Mouse (Mus musculus): ENCODE data around the gene Gltp.

Gene Gltp

DNA sequence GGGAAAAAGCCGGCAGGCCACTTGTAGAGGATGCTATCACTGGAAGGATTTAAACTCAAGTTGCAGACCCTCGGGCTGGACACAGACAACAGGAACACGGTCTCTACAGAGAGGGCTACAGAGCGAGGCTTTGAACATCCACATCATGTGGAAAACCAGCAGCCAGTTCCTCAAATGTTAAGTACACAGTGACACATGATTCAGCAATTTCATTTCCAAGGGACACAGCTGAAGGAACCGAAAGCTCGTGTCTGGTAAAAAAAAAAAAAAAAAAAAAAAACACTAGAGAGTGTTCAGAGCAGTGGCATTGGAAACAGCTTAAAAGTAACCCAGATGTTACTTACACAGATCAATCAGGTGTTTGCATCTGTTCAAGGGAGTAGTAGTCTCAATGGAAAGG lies 29.8 kb downstream of the Gltp start:
- DNase-seq (ENCODE audit: low read depth, low spot score) = no peak

DNA sequence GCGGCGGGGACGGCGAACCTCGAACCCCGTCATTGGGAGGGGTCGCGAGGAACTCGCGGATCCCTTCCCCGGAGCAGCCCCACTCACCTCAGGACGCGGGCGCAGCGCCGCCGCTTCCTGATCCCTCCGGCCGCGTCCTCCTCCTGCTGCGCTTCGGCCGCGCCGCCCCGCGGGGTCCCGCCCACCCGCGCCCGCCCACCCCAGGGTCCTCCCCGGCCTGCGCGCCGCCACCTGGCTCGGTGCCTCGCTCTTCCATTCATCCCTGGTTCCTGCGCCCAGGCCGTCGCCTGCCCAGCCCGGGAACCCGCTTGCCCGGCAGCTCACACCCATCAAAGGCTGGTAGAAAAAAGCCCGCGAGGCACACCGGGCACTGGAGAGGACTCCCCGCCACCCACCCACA lies 32.5 kb downstream of the Gltp start, which contains the start of gene Trpv4:
Gene Trpv4 (minus strand): TSS at position 167 of the 400 bp plus-strand sequence.
- no peak for DNase-seq (ENCODE audit: low read depth, low spot score)

DNA sequence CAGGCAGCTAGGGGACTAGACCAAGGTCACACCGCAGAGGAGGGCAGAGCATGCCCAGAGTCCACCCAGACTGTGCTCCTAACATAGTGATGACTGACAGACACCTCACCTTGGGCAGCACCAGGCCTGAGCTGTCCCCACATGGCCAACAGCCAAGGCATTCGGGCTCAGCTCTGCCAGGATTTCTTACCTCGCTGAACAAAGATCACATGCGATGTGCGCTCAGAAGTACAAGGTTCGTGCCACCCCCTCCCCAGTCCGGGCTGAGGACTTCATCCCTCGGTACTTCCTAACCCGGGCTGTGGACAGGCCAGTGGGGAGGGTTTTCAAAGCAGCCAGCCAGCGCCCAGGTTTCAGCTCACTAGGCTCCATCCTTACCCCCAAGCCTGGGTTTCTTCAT lies 33.4 kb downstream of the Gltp start:
- no peak for DNase-seq (ENCODE audit: low read depth, low spot score)

DNA sequence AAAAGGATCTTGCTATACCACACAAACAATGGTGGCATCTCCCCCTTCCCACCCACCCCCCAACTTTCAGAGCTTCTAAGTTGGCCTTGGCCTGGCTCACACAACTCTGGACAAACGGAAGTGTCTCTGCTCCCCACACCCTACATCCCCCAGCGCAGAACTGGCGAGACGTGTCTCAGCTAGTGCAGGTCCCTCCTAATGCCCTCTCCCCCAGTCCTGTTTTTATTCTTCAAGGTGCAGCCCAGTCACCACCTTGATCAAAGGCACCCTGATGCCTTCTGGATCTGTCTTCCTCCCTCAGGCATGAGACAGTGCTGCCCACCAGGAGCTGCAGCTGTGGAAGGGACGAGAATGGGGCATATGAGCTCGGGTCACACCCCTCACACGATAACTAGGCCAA lies 34.5 kb downstream of the Gltp start:
- no peak for DNase-seq (ENCODE audit: low read depth, low spot score)

DNA sequence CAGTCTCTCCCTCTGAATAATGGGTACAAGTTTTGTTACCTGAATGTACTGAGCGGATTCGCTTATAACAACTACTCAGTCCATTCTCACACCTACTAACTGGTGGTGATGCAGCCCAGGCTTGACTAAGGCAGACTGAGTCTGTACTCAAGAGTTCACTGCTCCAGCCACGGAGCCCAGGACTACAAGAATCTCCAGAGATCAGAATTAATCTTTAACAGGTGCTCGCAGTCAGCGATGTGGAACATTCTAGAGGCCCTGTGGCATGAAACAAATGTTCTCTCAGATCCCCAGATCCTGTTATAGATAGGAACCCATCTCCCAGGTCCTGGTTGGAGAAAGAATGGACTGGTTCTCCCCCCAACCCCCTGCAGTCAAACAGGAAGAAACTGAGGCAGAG lies 35.1 kb downstream of the Gltp start:
- DNase-seq (ENCODE audit: low read depth, low spot score) = no peak

DNA sequence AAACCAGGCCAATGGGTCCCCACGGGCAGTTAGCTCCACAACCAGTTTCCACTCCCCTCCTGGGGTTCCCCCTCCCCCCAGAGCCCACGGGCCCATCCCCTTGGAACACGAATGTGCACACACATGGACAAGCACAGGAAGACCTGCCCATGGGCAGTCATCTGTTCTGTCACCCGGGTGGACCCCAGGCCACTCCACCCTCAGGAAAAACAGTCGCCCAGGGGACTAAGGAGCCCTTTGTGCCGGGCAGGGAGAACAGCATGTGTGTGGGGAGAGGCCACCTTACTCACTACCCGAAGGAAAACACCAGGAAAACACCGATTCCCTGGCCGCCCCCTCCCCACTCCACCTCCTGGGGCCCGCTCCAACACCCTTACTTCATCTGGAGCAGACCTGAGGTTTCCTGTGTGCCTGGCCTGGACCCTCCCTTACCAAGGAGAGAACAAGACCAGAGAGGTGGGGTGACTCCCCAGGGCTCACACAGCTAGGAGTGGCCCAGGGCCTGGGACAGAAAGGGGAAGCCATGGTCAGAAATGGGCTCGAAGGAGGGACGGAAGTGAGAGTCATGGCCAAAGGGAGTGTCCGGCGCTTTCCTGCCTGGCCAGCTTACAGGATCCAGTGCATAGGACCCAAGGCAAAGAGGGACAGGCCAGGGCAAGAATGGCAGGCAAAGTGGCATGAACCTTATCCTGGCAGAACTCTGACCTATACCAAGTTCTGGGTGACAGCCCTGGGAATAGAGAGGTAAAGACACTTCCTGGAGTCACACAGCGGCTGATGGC lies 36.9 kb downstream of the Gltp start:
- no peak for DNase-seq (ENCODE audit: low read depth, low spot score)

DNA sequence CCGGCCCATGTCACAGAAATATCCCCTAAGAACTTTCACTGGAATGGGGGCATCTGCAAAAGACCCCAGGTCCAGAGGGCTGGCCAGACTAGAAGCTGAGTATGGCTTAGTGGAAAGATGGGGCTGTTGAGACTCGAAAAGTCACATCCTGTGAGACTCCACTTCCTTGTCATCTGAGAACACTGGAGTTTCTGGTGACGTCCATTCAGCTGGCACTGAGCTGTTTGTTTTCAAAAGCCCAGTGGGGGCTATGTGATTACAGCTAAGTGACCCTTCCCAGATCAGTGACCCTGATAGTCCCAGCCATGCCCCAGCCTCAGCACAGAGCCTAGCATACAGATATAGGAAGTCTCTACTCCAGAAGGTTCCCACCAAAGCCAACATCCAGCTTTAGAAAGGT lies 39.3 kb downstream of the Gltp start:
- DNase-seq (ENCODE audit: low read depth, low spot score) = no peak

DNA sequence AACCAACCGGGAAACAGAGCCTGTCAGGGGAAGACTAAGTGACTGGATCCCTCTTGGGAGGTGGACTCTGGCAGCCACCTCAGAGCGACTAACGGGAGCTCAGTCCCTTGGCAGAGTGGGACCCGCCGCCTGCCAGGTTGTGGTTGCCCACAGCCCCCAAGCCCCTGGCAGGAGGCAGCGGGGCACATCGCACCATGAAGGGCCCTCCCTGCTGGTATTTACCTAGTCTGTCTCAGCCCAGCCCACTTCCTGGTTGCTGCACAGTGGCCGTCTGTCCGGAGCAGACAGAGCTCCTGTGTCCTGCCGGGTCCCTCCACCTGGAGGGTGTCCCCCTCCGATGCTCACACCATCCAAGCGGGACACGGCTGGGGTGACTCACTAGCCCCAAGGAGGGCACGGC lies 39.8 kb downstream of the Gltp start:
- no peak for DNase-seq (ENCODE audit: low read depth, low spot score)

DNA sequence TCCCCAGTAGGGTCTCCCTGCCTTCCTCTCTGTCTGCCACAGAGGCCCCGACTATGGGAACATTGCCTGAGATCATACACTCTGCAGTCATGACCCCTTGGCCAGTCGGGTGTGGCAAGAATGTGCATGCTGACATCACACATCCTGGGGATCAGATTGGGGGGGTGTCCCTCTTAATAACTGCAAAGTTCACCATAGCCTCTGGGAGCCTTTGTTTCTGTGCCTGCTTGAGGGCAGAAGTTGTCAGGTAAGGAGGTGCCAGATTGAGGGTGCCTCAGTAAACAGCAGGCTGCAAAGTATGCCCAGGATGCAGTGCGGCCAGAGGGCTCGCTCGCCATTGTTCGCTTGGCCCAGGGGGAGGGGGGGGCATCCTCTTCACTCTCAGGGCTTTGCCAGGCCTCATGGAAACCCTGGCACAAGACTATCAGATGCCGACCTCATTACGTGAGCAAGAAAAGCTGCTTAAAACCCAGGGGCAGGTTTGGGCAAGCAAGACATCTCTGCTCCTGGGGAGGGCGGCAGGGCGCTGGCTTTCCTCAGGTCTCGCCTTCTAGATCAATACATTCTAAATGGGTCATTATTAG lies 42.0 kb downstream of the Gltp start:
- DNase-seq (ENCODE audit: low read depth, low spot score) = no peak

DNA sequence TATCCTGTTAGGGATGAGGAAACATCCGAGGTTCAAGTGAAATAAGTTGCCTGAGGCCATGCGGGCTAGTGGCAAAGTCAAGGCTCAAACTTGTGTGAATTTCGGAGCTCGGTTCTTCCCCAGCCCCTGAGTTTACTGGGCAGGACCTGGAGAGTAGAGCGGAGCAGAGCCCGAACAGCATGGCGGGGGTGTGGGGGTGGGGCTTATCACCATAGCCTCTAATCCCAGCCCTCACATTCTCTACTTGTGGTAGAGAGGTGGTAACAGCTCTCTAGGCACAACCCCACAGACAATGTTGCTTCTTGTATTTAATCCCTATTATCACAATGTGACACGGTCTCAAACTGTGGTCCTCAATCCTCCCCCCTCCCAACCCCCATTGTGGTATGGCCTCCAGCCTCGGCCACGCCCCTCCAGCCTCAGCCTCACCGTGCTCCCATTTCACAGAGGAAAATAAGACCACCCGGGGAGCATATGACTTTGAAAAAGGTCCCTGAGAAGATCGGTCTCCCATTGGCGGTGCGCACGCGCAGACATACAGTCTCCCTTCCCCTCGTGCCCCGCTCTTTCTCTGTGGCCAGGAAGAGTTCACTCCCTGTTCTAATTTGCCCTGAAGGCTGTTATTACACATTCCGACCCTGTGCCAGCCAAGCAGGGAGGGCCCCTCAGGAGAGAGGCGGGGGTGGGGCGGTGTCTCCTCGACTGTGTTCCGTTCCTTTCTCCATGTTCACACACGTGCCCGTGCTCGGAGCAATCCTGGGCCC lies 43.4 kb downstream of the Gltp start:
- no peak for DNase-seq (ENCODE audit: low read depth, low spot score)

DNA sequence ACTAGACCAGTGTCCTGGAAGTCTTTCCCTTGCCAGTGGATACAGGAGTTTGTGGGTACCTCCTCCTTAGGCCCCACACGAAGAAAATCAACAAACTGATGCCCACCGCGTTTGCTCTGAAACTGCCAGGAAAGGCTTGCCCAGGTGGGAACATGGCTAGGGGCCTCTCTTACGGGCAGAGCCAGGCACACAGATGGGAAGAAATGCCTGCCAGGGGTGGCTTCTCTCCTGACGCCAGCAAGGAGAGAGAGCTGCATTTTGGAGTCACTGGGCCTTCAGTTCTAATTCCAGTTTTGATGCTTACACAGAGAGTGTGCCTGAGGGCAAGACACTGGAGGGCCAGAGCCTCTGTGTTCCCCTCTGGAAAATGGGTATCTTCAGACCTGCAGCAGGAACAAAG lies 44.9 kb downstream of the Gltp start:
- no peak for DNase-seq (ENCODE audit: low read depth, low spot score)

DNA sequence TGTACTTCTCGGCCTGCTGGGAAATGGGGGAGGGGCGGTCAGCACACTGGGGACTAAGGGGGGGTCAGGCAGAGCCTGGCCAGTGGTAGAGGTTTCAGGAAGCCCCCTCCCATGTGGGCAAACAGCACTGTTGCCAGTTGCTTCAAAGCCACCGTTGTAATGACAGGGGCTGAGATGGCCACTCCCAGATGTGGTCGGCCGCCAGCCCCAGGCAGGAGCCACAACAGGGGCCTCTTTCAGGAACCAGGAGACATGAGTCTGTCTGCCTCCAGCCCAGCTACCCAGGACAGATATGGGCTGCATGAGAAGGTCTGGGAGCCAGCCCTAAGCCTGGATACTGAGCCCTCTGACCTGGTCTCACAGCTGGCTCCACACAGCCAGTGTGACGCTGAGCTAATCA lies 45.9 kb downstream of the Gltp start:
- DNase-seq (ENCODE audit: low read depth, low spot score) = no peak

DNA sequence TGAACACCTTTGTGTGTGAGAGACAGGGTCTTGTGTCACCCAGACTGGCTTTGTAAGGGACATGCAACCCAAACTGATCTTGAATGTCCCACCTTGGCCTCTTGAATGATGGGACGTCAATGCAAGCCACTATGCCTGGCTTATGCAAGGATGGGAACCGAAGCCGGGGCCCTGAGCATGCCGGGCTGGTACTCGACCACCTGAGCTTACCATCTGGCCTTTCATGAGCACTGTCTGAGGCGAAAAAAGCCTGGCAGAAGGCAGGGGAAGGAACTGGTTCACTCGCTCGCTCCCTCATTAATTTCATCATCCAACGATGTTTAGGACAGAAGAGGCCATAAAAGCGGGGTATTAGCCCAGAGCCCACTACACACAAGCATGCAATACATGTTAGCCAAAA lies 50.0 kb downstream of the Gltp start:
- no peak for DNase-seq (ENCODE audit: low read depth, low spot score)

DNA sequence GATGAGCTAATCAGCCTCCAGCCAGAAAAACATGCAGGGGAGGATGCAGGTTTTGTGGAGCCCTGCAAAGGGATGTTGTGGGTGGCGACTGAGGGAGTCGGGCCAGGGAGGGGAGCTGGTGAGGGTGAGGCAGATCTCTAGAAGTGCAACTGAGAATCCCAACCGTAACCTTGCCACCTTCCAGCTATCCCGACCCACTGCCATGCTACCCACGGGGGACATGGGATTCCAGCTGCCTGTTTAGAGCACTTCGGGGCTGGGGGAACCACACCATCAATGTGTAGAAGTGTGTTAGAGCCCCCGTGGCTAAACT lies 51.2 kb downstream of the Gltp start:
- DNase-seq (ENCODE audit: low read depth, low spot score) = no peak

DNA sequence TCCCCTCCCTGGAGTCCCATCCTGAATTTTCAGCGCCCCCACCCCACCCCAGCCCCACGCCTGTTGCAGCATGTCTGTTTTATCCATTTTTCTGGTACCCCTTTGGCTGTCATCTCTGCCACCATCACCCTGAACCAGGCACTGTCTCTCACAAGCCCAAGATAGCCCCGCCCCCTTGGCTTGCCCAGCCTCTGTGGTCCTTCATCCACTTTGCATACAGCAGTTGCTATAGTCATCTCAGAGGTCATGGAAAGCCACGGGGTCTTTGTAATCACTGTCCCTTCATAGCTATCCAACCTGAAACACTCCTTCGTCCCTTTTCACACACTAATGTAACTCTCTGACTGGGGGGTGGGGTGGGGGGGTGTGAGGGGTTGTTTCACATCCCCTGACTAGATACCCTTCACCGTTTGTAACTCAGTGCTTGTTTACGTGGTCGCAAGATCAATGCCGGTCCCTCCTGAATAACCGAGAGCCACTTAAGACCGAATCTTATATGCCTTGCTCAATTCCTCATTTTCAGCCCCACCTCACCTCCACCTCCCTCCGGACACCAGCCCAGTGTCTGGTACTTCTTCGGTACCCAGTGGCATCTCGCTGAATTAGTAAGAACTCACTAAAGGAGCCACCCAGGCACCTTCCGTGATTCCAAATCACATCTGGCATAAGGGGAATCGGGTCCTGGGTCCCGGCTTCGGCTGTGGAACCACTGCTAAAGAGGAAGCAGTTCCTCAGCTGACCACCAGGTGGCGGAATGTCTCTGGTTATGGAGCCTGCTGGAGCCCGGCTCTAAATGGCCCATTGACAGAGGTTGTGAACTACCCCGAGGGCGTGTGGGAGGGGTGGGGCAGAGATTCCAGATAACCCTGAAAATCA lies 51.8 kb downstream of the Gltp start:
- no peak for DNase-seq (ENCODE audit: low read depth, low spot score)

DNA sequence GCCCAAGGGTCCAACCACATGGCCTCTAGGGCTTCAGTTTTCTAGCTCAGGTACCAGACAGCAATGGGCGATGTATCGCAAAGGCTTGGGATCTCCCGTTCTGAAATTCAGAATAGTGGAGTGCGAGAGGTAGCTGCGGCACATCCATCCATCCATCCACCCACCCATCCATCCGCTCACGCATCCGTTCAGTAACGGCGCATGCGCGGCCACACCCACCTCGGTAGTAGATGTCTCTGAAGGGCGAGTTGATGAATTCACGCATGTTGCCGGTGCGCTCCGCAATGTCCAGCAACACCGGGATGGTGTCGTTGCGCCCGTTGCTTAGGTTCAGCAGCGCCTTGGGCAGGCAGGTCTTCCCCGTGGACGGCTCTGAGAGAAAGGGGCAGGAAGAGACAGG lies 54.7 kb downstream of the Gltp start:
- DNase-seq (ENCODE audit: low read depth, low spot score) = no peak

DNA sequence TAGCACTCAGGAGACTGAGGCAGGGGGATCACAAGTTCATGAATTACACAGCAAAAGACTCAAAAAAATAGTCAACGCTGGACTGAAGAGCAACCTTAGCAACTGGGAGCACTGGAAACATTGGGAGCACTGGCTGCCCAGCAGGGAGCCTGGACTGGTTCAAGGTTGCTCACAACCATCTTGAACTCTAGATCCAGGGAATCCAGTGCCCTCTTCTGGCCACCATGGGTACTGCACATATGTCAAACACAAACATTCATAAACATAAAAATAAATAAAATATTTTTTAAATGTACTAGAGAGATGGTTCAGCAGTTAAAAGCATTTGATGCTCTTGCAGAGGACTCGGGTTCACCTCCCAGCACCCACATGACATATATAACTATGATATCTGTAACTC lies 59.4 kb downstream of the Gltp start:
- no peak for DNase-seq (ENCODE audit: low read depth, low spot score)

DNA sequence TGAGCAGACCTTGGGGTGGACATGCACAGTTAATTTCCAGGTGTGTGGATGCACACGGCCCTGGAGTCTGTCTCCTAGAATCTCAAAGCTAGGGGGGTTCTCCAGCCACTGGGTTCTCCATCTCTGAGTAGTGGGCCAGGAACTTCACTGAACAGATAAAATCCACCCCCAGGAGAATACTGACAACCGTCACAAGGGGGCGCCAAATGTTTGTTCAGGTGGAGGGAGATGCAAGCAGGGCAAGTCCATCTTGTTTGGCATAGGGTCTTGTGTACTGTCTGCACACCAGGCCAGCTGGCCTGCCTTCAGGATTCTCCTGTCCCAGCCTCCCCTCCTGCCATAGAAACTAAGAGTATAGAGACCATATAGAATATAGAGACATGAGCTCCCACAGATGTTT lies 65.2 kb downstream of the Gltp start:
- DNase-seq (ENCODE audit: low read depth, low spot score) = no peak

DNA sequence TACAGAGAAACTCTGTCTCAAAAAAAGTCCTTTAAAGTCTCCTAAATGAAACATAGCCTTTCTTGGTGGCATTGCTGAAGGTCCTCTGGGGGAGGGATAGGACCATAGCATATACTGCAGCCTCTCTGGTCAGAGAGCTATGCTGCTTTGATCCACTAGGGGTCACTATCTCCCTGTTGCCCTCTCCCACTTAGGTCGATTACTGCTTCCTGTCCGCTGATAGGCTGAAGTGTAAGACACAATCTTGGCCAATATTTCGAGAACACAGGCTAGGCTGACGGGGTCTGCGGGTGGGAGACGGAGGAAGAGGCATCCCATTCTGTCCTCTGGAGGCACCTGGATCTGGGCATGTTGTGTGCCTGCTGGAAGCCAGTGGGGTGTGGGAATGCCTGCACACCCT lies 70.5 kb downstream of the Gltp start:
- DNase-seq (ENCODE audit: low read depth, low spot score) = no peak
